Mouse (Mus musculus): ENCODE measurements around the gene Oser1. TPM values are rescaled to one million over a fixed set of nuclear protein-coding genes. Genes with fewer than 3 reads are reported as not detected.
A peak's percentile ranks its signal among the peaks of the same experiment; 100 is the strongest.
"Not testable (repeated sequence)": the region's sequence is repeated elsewhere in the genome, so short reads cannot be mapped to it uniquely, and the experiment has no call there.

Gene Oser1
- polyA plus RNA-seq, 1 experiment from 2014 or later: 79.0 TPM

GRCm38 (mm10) chr2:163464562-163464961 is 40.1 kb upstream of the Oser1 start:
- DNase-seq (ENCODE audit: low spot score): peak; percentile 23
- Histone ChIP-seq H3K4me2 (ENCODE audit: low read depth, low read length) (no peak overlapping the region), H3K4me1 (ENCODE audit: control insufficient read depth, insufficient read depth, low read length) (no peaks in the 10 kb centered on the region), H3K36me3 (ENCODE audit: control insufficient read depth, insufficient read depth, low read length) (0 out of 2 replicates have a peak, but pooled peaks cover 19% of the 10 kb centered on the region), H3K9me3 (ENCODE audit: control insufficient read depth, low read length) (no peaks in the 10 kb centered on the region), H3K27ac (replicated peaks; ENCODE audit: low read depth, low read length) (no peak overlapping the region; the same call in 1 of the 2 replicates), H3K27me3 (replicated peaks; ENCODE audit: control insufficient read depth, insufficient read depth, low read length) (no peaks in the 10 kb centered on the region), H3K4me3 (ENCODE audit: low read depth, low read length) (no peak overlapping the region), H3K9ac (ENCODE audit: low read depth, low read length) (no peak overlapping the region)
- ATAC-seq (ENCODE audit: low read depth): no peak; the same call in 1 of the 2 replicates
- WGBS: 46% methylated on average over 6 of the region's 6 CpGs

- no peak for ATAC-seq (ENCODE audit: low read depth)
- Histone ChIP-seq H3K36me3 (ENCODE audit: control insufficient read depth, insufficient read depth, low read length) (0 out of 2 replicates have a peak, but pooled peaks cover 14% of the 10 kb centered on the region), H3K27ac (replicated peaks; ENCODE audit: low read depth, low read length) (no peak overlapping the region), H3K4me3 (ENCODE audit: low read depth, low read length) (no peak overlapping the region), H3K4me1 (ENCODE audit: control insufficient read depth, insufficient read depth, low read length) (no peaks in the 10 kb centered on the region), H3K9me3 (ENCODE audit: control insufficient read depth, low read length) (no peaks in the 10 kb centered on the region), H3K27me3 (replicated peaks; ENCODE audit: control insufficient read depth, insufficient read depth, low read length) (peaks cover 3% of the 10 kb centered on the region; the same call in 1 of the 2 replicates), H3K4me2 (ENCODE audit: low read depth, low read length) (no peak overlapping the region), H3K9ac (ENCODE audit: low read depth, low read length) (no peak overlapping the region)
- WGBS: 60% methylated on average over 4 of the region's 4 CpGs
- no peak for DNase-seq (ENCODE audit: low spot score)
Measured at GRCm38 (mm10) chr2:163463998-163464397, 39.5 kb upstream of the Oser1 start.

DNA sequence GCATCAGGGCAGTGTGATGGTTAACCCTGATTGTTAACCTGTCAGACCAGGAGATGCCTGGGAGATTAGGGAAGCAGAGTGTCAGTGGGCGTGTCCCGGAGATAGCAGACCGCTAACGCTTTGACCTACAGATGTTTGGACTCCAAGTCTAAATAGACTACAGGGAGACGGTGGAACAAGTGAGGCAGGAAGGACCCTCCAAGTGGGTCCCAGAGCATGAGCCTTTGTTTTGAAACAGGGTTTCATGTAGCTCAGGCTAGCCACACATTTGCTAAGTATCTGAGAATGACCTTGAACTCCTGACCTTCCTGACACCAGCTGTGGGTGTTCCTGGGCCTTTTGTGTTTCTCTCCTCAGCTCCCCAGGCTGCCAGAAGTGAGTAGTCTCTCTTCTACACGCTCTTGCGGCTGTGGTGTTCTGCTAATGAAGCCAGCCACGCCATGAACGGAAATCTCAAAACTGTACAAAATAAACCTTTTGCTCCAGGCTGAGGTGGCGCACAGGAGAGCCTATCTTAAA is 38.8 kb upstream of the Oser1 start:
- Histone ChIP-seq H3K4me2 (ENCODE audit: low read depth, low read length) (no peak overlapping the region), H3K4me3 (ENCODE audit: low read depth, low read length) (no peak overlapping the region), H3K27me3 (replicated peaks; ENCODE audit: control insufficient read depth, insufficient read depth, low read length) (peaks cover 10% of the 10 kb centered on the region; the same call in 1 of the 2 replicates), H3K36me3 (ENCODE audit: control insufficient read depth, insufficient read depth, low read length) (0 out of 2 replicates have a peak, but pooled peaks cover 8% of the 10 kb centered on the region), H3K9ac (ENCODE audit: low read depth, low read length) (no peak overlapping the region), H3K4me1 (ENCODE audit: control insufficient read depth, insufficient read depth, low read length) (no peaks in the 10 kb centered on the region), H3K9me3 (ENCODE audit: control insufficient read depth, low read length) (no peaks in the 10 kb centered on the region), H3K27ac (replicated peaks; ENCODE audit: low read depth, low read length) (no peak overlapping the region)
- 65% methylated on average over 10 of the region's 10 CpGs for WGBS
- ATAC-seq (ENCODE audit: low read depth) (no peak), DNase-seq (ENCODE audit: low spot score) (no peak)

DNA sequence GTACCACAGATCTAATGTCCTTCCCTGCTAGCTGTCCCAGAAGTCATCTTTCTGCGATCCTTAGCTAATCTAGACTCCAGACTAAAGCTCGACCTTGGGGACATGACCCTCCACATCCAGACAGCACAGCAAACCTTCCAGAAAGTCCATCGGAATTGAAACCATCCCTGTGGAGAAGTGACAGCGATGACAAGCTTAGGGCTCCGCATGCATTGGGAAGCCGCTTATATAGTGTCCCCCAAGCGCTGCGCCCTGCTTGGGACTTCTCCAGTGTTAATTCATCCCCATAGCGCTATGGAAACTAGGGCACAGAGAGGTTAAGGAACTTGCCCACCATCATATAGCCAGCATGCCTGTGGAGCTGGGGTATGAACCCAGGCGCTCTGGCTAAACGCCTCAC is 38.3 kb upstream of the Oser1 start:
- Histone ChIP-seq H3K9me3 (ENCODE audit: control insufficient read depth, low read length) (no peaks in the 10 kb centered on the region), H3K4me1 (ENCODE audit: control insufficient read depth, insufficient read depth, low read length) (no peaks in the 10 kb centered on the region), H3K27ac (replicated peaks; ENCODE audit: low read depth, low read length) (no peak overlapping the region), H3K4me2 (ENCODE audit: low read depth, low read length) (no peak overlapping the region), H3K27me3 (replicated peaks; ENCODE audit: control insufficient read depth, insufficient read depth, low read length) (peaks cover 11% of the 10 kb centered on the region; the same call in 1 of the 2 replicates), H3K9ac (ENCODE audit: low read depth, low read length) (no peak overlapping the region), H3K4me3 (ENCODE audit: low read depth, low read length) (no peak overlapping the region), H3K36me3 (ENCODE audit: control insufficient read depth, insufficient read depth, low read length) (0 out of 2 replicates have a peak, but pooled peaks cover 2% of the 10 kb centered on the region)
- no peak for ATAC-seq (ENCODE audit: low read depth)
- 75% methylated on average over 11 of the region's 11 CpGs for WGBS
- no peak for DNase-seq (ENCODE audit: low spot score)

GRCm38 (mm10) chr2:163462386-163462785 is 37.9 kb upstream of the Oser1 start:
- no peaks in the 10 kb centered on the region for H3K36me3 ChIP-seq (ENCODE audit: control insufficient read depth, insufficient read depth, low read length)
- H3K9me3 ChIP-seq (ENCODE audit: control insufficient read depth, low read length): no peaks in the 10 kb centered on the region
- H3K4me1 ChIP-seq (ENCODE audit: control insufficient read depth, insufficient read depth, low read length): no peaks in the 10 kb centered on the region
- H3K4me3 ChIP-seq (ENCODE audit: low read depth, low read length): no peak overlapping the region
- 74% methylated on average over 5 of the region's 5 CpGs for WGBS
- ATAC-seq (ENCODE audit: low read depth): no peak
- H3K4me2 ChIP-seq (ENCODE audit: low read depth, low read length): no peak overlapping the region
- no peak overlapping the region for H3K27ac ChIP-seq (replicated peaks; ENCODE audit: low read depth, low read length)
- no peak overlapping the region for H3K9ac ChIP-seq (ENCODE audit: low read depth, low read length)
- H3K27me3 ChIP-seq (replicated peaks; ENCODE audit: control insufficient read depth, insufficient read depth, low read length): peaks cover 11% of the 10 kb centered on the region; the same call in 1 of the 2 replicates
- no peak for DNase-seq (ENCODE audit: low spot score)

DNA sequence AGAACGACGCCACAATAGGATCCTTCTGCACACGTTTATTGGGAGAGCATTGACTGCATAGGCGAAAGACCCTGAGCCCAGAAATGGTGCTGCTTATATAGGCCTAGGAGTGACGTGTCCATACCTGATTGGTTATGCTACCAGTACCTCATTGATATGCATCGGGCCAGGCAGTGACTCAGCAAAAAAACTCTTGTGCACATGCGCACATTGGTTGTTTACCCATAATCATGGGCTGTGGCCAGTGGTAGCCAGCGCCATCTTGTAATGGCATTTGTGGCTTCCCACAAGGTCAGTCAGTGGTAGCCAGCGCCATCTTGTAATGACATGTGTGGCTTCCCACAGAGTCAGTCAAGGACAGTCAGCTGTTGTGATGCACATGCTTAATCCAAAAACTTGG is 36.8 kb upstream of the Oser1 start:
- H3K4me2 ChIP-seq (ENCODE audit: low read depth, low read length); H3K4me1 ChIP-seq (ENCODE audit: control insufficient read depth, insufficient read depth, low read length); H3K9ac ChIP-seq (ENCODE audit: low read depth, low read length); H3K27ac ChIP-seq (replicated peaks; ENCODE audit: low read depth, low read length); H3K36me3 ChIP-seq (ENCODE audit: control insufficient read depth, insufficient read depth, low read length); DNase-seq (ENCODE audit: low spot score); H3K4me3 ChIP-seq (ENCODE audit: low read depth, low read length); ATAC-seq (ENCODE audit: low read depth); H3K9me3 ChIP-seq (ENCODE audit: control insufficient read depth, low read length): not testable (repeated sequence)
- H3K27me3 ChIP-seq (replicated peaks; ENCODE audit: control insufficient read depth, insufficient read depth, low read length): peaks cover 11% of the 10 kb centered on the region; the same call in 1 of the 2 replicates
- WGBS: 94% methylated on average over 9 of the region's 9 CpGs

DNA sequence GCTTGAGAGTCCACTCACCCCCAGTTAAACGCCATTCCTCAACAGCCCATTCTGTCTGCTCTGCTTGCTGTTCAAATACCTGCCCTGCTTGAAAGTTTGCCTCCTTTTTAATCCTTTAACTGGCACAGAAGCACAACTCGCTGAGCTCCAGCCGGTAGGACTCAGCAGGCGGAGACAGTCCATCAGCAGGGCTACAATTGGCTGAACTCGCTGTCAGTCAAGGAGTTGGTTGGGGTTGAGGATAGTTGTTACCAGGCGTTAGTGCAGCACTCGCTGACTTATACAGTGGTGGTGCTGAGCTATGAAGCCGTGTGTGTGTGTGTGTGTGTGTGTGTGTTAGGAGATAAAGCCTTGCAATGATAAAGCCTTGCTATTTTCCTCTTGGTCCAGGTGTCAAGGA is 36.1 kb upstream of the Oser1 start:
- Histone ChIP-seq H3K4me1 (ENCODE audit: control insufficient read depth, insufficient read depth, low read length) (no peaks in the 10 kb centered on the region), H3K27ac (replicated peaks; ENCODE audit: low read depth, low read length) (no peak overlapping the region), H3K4me3 (ENCODE audit: low read depth, low read length) (no peak overlapping the region), H3K27me3 (replicated peaks; ENCODE audit: control insufficient read depth, insufficient read depth, low read length) (peaks cover 11% of the 10 kb centered on the region; the same call in 1 of the 2 replicates), H3K9me3 (ENCODE audit: control insufficient read depth, low read length) (no peaks in the 10 kb centered on the region), H3K36me3 (ENCODE audit: control insufficient read depth, insufficient read depth, low read length) (no peaks in the 10 kb centered on the region), H3K9ac (ENCODE audit: low read depth, low read length) (no peak overlapping the region), H3K4me2 (ENCODE audit: low read depth, low read length) (no peak overlapping the region)
- DNase-seq (ENCODE audit: low spot score) (no peak), ATAC-seq (ENCODE audit: low read depth) (no peak)
- WGBS: 86% methylated on average over 8 of the region's 8 CpGs

DNA sequence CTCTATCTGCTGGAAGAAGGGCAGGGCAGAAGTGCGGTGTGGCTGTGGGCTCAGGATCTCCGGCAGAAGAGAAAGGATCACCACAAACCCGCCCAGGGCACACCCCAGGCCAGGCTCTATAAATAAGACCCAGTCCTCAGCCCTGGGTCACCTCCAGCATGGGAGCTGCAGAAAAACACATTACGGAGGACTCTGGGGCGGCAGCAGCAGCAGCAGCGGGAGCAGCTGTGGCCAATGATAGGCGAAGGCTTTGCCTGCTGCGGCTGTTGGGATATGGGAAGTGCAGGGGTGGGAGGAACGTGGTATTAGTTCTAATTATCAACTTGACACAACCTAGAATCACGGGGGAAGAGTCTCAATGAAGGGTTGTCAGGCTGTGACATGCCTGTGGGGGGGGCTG is 34.9 kb upstream of the Oser1 start:
- Histone ChIP-seq H3K4me3 (ENCODE audit: low read depth, low read length) (no peak overlapping the region), H3K27me3 (replicated peaks; ENCODE audit: control insufficient read depth, insufficient read depth, low read length) (peaks cover 11% of the 10 kb centered on the region; the same call in 1 of the 2 replicates), H3K9me3 (ENCODE audit: control insufficient read depth, low read length) (no peaks in the 10 kb centered on the region), H3K4me1 (ENCODE audit: control insufficient read depth, insufficient read depth, low read length) (no peaks in the 10 kb centered on the region), H3K36me3 (ENCODE audit: control insufficient read depth, insufficient read depth, low read length) (no peaks in the 10 kb centered on the region), H3K4me2 (ENCODE audit: low read depth, low read length) (no peak overlapping the region), H3K27ac (replicated peaks; ENCODE audit: low read depth, low read length) (no peak overlapping the region), H3K9ac (ENCODE audit: low read depth, low read length) (no peak overlapping the region)
- DNase-seq (ENCODE audit: low spot score): peak; percentile 14
- no peak for ATAC-seq (ENCODE audit: low read depth)
- WGBS: 37% methylated on average over 10 of the region's 10 CpGs

Data from embryonic facial prominence, embryonic 14.5 days (tissue).